Mouse (Mus musculus) T-cell, adult 2 months (primary cell): Measurements from ENCODE around the gene Rbm47.
"Not testable (repeated sequence)": the region's sequence is repeated elsewhere in the genome, so short reads cannot be mapped to it uniquely, and the experiment has no call there.

Source experiments
- DNase-seq: peaks from one replicate; pipeline ENCODE4 v3.0.0; 2022; ENCODE audit warnings: low spot score

Gene Rbm47

DNA sequence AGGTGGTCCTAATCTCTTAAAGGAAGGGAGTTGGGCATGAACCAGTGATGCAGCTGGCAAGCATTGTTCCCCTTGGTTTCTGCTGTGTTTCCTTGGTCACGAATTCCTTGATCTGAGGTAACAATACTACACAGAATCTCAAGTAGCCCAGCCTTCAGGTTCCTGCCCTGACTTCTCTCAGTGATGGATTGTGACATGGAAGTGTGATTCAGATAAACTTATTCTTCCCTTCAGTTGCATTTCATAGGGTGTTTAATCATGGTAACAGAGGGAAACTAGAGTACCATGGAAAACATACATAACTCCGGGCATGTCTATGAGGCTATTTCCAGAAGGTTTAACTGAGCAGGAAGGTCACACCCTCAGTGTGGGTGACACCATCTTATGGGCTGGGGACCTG, at the start of gene Rbm47:
TSS of gene Rbm47 (minus strand) at position 101 of the 400 bp plus-strand sequence.
- DNase-seq, result no peak

DNA sequence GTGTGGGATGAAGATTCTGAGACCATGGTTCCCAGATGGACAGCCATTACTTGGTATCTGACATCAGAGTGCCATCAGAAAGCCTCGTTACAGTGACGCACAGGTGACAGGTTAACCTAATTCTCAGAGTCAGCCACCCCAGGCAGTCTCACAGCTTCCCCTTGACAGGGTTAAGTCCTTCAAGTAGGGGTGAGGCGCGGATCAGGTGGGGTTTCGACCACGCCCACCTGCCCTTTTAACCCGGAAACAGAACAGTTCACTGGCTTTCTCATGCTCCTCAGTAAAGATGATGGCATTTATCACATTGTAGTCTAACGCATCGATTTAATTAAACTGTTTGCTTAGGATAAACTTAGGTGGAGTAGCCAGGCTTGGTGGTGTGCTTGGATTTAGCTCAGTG, 47.7 kb upstream of the Rbm47 start:
- DNase-seq, result no peak

DNA sequence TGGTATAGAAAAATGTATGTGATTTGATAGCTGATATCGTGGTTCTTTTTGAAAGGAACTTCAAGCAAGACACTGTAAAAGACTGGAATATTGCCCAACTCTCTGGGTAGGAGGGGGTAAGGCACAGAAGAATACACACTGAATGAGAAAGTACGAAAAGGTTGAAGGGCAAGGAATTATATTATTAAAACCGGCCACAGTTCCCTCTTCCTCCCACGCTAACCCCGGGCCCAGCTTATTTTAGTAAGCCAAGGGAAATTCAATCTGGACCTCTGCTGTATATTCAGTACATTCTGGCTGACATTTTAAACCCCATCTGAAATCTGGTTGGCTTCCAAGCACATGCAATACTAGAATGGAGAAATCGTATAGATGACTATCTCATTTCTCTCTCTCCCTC, 46.8 kb upstream of the Rbm47 start:
- DNase-seq, result no peak

DNA sequence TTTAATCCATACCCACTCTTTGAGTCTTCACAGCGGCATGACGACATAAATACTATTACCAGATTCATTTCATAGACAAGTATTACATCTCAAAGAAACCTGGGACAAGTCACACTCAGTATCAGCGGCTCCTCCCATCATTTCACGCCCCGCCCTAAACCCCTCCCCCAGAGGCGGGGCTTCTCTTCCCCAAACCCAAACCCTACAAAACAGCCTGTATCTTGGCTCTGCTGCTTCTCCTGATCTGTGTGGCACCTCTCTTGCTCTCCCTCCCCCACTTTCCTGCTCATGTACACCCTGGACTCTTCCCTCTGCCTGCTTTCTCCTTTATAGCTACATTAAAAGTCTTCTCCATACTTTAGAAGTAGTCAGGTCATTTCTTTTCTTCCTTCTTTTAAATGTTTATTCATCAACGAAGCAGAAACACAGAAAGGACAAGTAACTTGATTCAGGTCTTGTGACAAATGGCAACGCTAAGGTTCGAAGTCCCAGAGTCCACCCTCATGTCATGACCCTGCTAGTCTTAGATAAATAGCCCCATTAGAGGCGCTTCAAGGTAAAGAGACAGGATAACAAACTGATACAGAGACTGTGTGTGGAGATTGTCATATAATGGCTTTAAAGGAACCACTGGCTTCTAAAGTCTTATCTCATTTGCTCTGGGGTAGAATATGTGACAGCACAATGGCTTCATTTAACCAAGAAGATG, 42.8 kb upstream of the Rbm47 start:
- DNase-seq, result no peak

DNA sequence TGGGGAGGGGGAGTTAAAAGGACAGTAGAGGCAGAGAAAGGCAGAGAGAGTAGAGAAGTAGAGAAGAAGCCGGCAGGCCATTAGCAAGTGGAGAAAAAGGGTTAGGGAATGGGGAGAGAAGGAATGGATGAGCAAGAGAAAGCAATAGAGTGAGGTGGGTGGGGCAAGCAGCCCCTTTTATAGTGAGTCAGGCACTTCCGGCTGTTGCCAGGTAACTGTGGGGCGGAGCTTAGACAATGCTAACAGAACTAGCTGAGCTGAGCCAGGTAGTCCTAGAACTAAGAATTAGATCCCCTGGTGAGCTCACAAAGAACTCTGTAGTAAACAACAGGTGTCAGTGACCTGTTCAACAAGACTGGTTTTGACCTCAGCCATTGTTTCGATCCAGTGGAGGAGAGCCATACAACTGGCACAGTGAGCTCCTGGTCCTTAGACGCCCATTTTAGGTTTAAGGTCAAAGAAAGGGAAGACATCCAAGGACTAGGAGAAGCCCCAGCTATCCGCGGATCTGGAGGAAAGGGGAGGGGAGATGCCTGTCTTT, 41.5 kb upstream of the Rbm47 start:
- no peak for DNase-seq

DNA sequence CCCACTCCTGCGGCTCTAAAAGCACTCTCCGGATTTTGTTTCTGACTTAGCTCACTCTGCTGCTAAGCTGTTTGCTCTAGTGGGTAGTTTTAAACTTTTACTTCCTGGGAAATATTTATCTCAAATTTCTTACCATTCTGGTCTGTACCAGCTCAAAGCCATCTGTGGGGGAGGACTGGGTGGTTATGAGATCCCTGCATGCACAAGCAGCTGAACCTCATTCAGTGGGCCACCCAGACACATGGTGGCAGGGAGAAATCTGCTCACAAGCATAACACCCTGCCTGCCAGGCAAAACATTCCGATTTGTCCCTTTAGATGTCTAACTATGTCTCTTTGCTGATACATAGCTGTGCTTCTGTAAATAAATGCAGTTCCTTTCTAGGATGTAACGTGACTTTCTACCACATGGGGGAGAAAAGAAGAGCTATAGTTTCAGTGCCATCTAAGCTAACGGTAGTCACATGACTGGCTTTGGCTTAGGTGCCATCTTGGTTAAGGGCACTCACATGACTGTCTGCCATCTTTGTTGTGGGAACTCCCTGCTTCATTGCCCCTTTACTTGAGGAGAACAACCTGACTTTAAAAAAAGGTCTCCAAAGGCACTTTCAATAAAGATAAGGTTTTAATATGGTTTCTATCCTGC, 36.7 kb upstream of the Rbm47 start:
- DNase-seq, result no peak

DNA sequence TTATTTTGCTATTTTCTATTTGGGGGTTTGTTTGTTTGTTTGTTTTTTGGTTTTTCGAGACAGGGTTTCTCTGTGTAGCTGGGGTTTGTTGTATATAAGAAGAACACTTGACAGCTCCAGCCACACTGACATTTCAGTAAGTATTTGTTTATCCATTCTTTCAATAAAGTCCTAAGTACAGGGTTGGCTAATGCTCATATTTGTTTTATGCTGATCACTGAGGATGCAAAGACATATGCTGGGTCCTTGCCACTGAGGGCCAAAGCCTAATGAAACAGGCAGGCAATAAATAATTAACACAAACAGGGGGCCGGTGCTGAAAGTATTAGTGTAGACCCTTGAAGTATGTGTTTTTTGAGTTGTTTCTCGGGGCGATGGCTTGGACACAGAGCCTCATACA, 32.0 kb upstream of the Rbm47 start:
- no peak for DNase-seq

DNA sequence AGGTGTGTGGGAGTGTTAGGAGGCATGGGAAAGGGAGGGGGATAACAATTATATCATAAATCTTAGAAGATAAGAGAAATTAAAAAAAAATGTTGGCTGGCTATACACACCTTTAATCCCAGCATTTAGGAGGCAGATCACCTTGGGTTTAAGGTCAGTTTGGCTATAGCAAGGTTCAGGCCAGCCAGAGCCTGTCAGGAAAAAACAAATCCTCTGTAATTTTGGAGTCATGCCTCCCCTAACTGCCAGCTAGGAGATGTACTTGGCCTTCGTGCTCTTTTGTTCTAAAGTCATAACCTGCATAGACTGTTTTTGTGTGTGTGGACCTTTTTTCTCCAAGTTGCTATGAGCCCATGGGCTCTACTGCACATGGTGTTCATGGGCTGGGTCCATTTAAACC, 30.5 kb upstream of the Rbm47 start:
- DNase-seq, result no peak

DNA sequence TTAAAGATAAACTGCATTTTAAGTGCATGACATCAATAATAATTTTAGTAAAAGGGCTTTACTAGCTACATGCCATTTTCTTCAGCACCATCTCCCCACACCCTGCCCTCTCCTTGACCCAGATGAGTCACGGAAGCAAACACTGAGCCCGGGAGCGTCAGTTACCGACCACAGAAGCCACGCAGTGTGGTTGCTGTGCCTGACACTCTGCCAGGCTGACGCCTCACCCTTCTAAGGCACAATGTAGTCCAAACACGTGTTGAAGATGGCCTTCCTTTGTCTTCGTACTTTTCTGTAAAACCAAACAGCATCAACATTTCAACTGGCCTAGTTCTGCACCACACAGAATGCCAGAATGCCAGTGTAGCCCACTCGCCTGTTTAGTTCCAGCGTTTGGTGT, 27.1 kb upstream of the Rbm47 start:
- peak; percentile 82 for DNase-seq

DNA sequence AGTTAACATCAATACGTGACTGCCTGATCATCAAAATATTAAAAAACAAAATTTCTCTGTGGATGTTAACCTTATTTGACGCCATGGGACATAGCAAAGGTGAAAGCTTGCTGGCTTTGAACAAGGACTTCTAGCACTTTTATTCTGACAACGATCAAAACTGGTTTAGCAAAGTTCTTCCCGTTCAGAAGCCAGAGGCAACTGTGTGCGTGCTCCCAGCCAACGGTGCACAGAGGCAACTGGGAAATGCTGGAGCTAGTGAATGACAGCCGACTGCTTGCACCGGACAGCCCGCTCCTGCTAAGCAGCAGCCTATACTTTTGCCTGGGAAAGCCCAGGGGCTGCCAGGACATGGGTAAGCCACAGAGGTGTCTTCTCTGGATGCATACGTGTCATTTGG, 22.4 kb upstream of the Rbm47 start:
- no peak for DNase-seq

DNA sequence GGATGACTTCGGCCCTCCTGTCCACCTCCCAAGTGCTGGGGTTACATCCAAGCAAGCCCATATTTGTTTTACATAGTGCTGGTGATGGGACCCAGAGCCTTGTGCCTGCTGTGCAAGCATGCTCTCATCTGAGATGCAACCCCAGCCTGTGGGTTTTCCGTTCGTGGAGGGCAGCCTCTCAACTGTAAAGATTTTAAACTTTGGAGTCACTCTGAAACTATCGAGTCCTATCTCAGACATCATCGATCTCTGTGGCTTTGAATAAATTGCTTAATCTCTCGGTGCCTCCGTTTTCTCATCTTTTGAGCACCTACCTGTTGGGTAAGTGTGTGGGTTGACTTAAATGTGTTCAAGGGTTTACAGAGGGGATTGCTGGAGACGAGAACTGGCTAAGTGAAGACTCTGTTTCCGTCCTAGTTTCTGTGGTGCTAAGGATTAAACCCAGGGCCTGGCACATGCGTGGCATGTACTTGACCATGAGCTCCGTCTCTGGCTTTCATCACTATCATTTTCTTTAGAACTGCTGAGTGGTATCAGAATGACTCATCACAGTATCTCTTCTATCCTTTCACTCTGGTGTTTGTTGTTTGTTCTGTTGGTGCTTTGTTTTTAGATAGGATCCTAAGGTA, 20.4 kb upstream of the Rbm47 start:
- no peak for DNase-seq

DNA sequence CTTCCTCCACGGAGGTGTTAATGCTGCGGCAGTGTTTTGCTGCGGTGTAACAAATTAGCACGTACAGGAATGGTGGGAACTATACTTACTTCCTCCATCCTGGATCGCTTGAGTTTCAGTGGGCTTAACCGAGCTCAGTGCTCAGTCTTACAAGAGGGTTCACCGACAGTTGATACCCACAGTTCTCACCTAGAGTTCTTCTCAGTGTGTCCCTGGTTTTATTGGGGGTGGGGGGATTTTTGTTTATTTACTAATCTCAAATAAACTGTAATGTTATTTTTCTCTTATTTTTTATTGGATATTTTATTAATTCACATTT, 18.2 kb upstream of the Rbm47 start:
- no peak for DNase-seq

DNA sequence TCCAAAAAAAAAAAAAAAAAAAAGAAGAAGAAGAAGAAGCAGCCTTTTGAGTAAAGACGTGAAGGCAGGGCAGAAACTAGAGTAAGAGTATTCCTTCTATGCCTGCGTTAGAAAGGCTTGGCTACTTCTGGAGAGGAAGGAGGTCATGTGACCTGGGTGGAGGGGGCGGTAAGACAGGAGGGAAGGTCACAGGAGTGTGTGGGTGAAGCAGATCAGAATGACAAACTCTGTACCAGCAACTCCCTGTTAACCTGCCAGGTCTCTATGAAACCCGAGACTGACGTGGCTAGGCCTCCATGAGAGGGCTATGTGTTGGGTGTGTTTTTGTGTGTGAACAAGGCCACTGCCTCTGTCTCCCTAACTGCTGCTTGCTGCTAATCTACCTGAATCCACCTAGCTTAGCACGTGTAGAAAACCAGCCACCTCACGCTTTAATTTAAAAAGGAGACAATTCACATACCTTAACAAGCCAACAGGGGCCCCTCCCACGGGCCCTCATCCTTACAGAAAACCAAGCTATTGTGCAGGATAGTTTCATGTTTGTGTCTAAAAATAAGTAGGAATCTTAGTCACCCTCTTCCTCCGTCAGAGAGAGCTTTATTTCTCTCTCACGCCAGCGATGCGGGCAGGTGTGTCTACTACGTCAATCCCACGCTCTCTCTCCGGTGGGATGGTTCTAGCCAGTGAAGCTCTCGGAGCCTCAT, 17.7 kb upstream of the Rbm47 start:
- DNase-seq, result peak; percentile 11

DNA sequence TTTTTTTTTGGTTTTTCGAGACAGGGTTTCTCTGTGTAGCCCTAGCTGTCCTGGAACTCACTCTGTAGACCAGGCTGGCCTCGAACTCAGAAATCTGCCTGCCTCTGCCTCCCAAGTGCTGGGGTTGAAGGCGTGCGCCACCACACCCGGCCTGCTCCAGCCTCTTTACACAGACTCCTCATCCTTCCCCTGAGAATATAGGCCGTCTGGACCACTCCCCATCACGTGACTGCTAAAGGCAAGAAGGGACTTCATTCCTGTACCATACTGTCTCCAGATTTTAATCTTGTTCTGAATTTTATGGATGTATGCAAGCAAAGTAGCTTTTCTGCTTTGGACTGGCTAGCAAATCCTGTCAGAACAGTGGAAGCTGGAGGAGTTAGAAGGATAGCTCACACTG, 15.7 kb upstream of the Rbm47 start:
- not testable (repeated sequence) for DNase-seq

DNA sequence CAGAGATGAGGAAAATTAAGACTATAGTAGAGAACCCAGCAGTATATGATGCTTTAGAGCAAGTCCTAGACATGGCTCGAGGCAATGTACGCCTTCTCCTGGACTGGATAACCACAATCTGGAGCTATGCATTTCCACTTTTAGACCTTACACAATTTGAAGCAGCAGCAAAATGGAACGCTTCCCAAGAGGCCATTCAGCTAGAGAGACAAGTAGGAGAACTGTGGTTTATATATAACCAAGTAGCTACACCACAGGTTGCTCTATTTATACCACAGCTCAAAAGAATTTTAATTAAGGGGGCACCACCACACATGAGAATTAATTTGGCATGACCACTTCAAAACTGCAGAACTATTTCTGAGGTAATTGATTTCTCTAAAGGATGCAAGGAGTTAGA, 9.2 kb upstream of the Rbm47 start:
- no peak for DNase-seq

DNA sequence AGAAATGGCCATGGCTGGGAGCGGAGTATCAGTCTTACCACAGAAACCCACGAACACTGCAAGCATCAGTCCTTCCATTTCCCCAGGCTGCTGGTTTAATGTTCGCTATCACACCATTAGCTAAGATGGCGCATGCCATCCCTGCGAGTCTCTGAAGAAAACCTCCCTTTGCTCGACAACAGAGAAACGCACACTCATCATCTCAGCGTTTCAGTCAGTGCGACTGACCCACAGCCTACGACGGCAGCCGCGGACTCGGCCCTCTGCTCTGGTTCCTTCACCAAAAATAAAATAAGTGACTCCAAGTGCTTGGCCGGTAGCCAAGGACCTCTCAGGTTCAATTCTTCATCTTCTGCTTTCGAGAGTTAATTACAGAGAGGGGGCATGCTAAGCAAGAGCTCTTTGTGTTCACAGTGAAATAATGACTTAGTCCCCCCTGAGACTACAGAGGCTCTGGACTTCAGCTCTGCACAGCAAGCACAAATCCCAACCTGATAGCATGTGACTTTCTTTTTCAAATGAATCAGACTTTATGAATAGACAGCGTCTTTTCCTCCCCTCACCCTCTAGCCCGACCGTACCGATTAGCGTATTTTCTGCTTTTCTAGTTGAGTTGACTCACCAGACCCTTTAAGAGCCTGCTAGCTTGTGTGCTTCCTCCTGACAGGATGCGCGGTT, 1.4 kb upstream of the Rbm47 start:
- DNase-seq, result no peak

DNA sequence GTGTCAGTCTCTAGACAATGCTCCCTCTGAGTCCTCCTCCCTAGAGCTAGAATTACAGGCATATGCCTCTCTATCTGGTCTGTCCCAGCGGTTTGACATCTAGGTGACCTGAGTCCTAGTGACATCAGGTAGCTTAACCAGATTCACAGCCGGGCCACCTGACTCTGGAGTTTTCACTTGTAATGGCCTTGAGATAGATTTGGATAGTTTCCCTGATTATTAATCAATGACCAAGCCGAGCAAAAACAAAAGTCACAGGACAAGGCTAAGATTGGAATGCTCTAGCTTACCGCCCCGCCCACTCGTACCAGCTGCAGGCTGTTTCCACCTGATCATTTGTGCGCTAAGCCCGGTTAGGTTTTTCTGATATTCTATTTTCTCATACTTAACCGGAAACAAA, 2.3 kb downstream of the Rbm47 start:
- no peak for DNase-seq

DNA sequence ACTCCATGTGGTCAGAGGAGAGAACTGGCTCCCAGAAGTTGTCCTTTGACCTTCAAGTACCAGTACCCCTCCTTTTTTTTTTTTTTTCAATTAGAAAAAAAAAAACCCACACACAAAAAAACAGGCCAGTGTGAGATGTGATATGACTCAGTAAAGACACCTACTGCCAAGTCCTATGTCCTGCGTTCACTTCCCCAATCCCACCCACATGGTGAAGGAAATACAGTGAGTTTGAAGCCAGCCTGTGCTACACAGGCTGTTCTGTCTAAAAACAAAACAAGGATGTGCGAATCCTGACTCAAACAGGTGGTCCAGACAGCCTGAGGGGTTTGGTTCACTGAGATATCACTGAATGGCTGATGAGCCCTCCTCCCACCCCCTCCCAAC, 3.8 kb downstream of the Rbm47 start:
- DNase-seq, result no peak

DNA sequence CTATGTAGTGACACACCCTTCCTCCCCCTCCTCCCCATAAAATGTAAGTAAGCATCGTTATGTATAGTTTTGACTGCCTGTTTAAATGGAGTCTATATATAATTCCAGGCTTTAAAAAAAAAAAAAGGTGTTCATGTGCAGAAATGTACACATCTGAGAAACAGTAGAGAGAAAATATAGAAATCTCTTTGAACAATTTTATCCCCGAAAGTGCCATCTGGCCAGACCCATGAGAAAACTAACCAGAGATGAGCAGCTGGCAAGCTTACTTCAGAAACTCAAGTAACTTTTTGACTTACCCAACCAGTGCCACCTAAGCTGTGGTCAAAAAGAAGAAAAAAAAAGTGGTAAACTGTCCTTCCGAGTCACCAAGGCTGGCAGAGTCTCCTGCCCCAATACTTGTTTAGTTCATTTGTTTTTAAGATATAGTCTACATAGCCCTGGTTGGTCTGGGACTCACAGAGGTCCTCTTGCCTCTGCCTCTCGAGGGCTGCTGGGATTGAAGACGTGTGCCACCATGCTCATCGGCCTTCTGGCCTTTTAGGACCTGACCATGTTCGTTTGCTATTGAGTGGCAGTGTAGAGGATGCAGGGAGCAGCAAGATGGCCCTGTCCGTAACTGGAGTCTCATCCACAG, 4.3 kb downstream of the Rbm47 start:
- no peak for DNase-seq

DNA sequence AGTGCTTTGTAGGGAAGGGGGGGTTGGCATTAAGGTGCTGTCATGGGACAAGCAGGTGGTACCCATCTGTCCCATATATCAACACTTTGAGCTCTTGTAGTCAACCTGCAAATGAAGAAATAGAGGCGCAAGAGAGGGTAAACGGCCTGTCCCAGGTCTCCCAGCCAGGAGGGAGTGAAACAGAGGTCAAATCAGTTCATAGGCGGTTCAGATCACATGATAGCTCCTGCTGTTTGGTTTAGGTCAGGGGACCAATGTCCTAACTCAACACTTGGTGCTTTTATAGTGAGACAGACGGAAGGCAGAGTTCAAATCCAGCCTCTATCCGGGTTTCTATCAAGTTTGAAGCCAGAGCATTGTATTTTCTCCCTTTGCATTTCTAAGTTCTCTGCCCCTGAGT, 6.0 kb downstream of the Rbm47 start:
- no peak for DNase-seq

DNA sequence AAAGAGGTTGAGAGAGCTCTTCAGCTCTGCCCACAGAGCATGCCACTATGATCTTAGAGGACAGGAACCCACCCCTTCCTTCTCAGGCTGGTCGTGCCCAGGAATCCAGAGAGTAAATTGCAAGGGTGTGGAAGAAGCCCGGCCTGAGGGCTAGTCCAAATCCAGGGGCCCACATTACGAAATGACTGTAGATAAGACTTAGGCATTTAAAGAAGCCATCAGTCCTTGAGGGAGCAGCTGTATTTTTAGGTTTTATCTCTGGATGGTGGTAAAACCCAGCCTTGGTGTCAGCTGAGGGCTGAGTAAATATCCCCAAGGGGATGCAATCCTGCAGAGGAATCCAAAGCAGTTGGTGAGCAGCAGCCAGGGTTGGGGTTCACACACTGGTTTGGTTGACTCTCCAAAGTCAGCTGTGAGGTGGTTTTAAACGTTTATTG, 6.7 kb downstream of the Rbm47 start:
- no peak for DNase-seq

DNA sequence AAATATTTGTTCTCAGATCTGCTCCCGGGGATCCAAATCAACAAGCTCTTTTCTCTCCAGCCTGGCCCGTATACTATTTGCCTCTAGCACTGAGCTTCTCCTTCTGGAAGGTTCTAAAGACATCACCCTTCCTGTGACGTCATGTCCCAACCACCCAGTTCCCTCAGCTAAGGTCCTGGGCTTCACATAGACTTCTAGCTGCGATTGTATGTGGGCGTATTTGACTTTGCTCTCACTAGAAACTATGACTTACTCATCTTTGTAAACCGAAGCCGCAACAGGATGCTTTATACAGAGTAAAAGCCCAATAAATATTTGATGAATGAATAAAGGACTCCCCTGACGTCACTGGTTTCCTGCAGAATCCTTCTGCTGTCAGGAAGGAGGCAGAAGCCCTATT, 7.2 kb downstream of the Rbm47 start:
- DNase-seq, result peak; percentile 58
